Mouse (Mus musculus) MEL (cell line): ENCODE data around the gene Zfp280b. TPM values are rescaled to one million over a fixed set of nuclear protein-coding genes. Genes with fewer than 3 reads are reported as not detected.
A peak's percentile ranks its signal among the peaks of the same experiment; 100 is the strongest.

ENCODE experiments used
- DNase-seq: peaks from one replicate; pipeline ENCODE4 v3.0.0; 2011; ENCODE audit warnings: low read depth, low spot score
- H3K27ac ChIP-seq: 2 replicates; pipeline ENCODE4 v1.5.1; 2012; ENCODE audit warnings: low read depth, mild to moderate bottlenecking, control low read depth, low read length, moderate library complexity; ENCODE audit not compliant: control insufficient read depth
- H3K27me3 ChIP-seq, 2 experiments: fragments of 150-350 bp in 1 of 2; sonication (generic) in 1 of 2; 2 replicates each; pipeline ENCODE4 v1.6.1; 2012; ENCODE audit warnings: low read length in 2 of 2, mild to moderate bottlenecking in 2 of 2, improper control_type of control experiment in 1 of 2, moderate library complexity in 1 of 2; ENCODE audit not compliant: insufficient read depth in 2 of 2, control insufficient read depth in 1 of 2
- H3K36me3 ChIP-seq, 2 experiments: 2 replicates each; pipeline ENCODE4 v1.6.1; 2012 to 2014; ENCODE audit warnings: low read length in 2 of 2, improper control_type of control experiment in 1 of 2, inconsistent platforms in 1 of 2, mild to moderate bottlenecking in 1 of 2; ENCODE audit not compliant: insufficient read depth in 2 of 2, control insufficient read depth in 1 of 2
- H3K4me1 ChIP-seq, 2 experiments: fragments of 150-350 bp in 1 of 2; sonication (generic) in 1 of 2; 2 replicates each; pipeline ENCODE4 v1.6.1; 2012; ENCODE audit warnings: low read length in 2 of 2, improper control_type of control experiment in 1 of 2, mild to moderate bottlenecking in 1 of 2; ENCODE audit not compliant: insufficient read depth in 2 of 2, control insufficient read depth in 1 of 2
- H3K4me3 ChIP-seq, 2 experiments: fragments of 150-350 bp in 1 of 2; sonication (generic) in 1 of 2; 2 replicates each; pipeline ENCODE4 v1.5.1; 2012; ENCODE audit warnings: low read depth in 2 of 2, low read length in 2 of 2, mild to moderate bottlenecking in 2 of 2, moderate library complexity in 2 of 2, control low read depth in 1 of 2, improper control_type of control experiment in 1 of 2; ENCODE audit not compliant: control insufficient read depth in 1 of 2, insufficient read depth in 1 of 2
- H3K79me2 ChIP-seq: 2 replicates; pipeline ENCODE4 v1.6.1; 2012; ENCODE audit warnings: mild to moderate bottlenecking, low read length, moderate library complexity; ENCODE audit not compliant: control insufficient read depth, poor library complexity, insufficient read depth
- H3K9ac ChIP-seq: 2 replicates; pipeline ENCODE4 v1.6.1; 2012; ENCODE audit warnings: low read depth, mild to moderate bottlenecking, control low read depth, low read length, moderate library complexity; ENCODE audit not compliant: control insufficient read depth, poor library complexity, severe bottlenecking
- H3K9me3 ChIP-seq: fragments of 150-350 bp; sonication (generic); replicated peaks from 2 replicates; pipeline ENCODE4 v1.6.1; 2012; ENCODE audit warnings: mild to moderate bottlenecking, low read length, improper control_type of control experiment, moderate library complexity; ENCODE audit not compliant: insufficient read depth
- CHD1 ChIP-seq: IDR thresholded peaks from 2 replicates; pipeline ENCODE4 v1.6.1; 2012; ENCODE audit warnings: low read depth, mild to moderate bottlenecking, inconsistent platforms, low read length, improper control_type of control experiment
- CHD2 ChIP-seq: IDR thresholded peaks from 2 replicates; pipeline ENCODE4 v1.6.1; 2011; ENCODE audit warnings: low read length, improper control_type of control experiment
- CTCF ChIP-seq, 3 experiments: IDR thresholded peaks in 2 of 3; conservative IDR thresholded peaks in 1 of 3; 2 replicates each; pipeline ENCODE4 v1.5.1; 2011 to 2012; ENCODE audit warnings: low read length in 3 of 3, low read depth in 2 of 3, mild to moderate bottlenecking in 2 of 3, improper control_type of control experiment in 1 of 3, inconsistent platforms in 1 of 3, mixed read lengths in 1 of 3, moderate library complexity in 1 of 3; ENCODE audit not compliant: control insufficient read depth in 1 of 3, insufficient read depth in 1 of 3, poor library complexity in 1 of 3, severe bottlenecking in 1 of 3
- E2F4 ChIP-seq: IDR thresholded peaks from 2 replicates; pipeline ENCODE4 v1.6.1; 2011; ENCODE audit warnings: low read depth, low read length, improper control_type of control experiment, borderline replicate concordance
- ELF1 ChIP-seq: IDR thresholded peaks from 2 replicates; pipeline ENCODE4 v1.6.1; 2014; ENCODE audit warnings: low read depth, mild to moderate bottlenecking, inconsistent platforms, low read length, improper control_type of control experiment, moderate library complexity
- EP300 ChIP-seq, 2 experiments: IDR thresholded peaks; 2 replicates each; pipeline ENCODE4 v1.6.1; 2011; ENCODE audit warnings: improper control_type of control experiment in 2 of 2, low read length in 2 of 2, low read depth in 1 of 2, mild to moderate bottlenecking in 1 of 2
- ETS1 ChIP-seq: IDR thresholded peaks from 2 replicates; pipeline ENCODE4 v1.6.1; 2012; ENCODE audit warnings: low read depth, mild to moderate bottlenecking, inconsistent platforms, low read length, improper control_type of control experiment, moderate library complexity
- GABPA ChIP-seq: IDR thresholded peaks from 2 replicates; pipeline ENCODE4 v1.6.1; 2012; ENCODE audit warnings: low read depth, mild to moderate bottlenecking, inconsistent platforms, low read length, improper control_type of control experiment, moderate library complexity
- GATA1 ChIP-seq: IDR thresholded peaks from 2 replicates; pipeline ENCODE4 v1.6.1; 2011; ENCODE audit warnings: low read depth, low read length, improper control_type of control experiment
- HCFC1 ChIP-seq: IDR thresholded peaks from 2 replicates; pipeline ENCODE4 v1.6.1; 2012; ENCODE audit warnings: low read depth, mild to moderate bottlenecking, inconsistent platforms, low read length, improper control_type of control experiment, moderate library complexity
- MAX ChIP-seq: IDR thresholded peaks from 2 replicates; pipeline ENCODE4 v1.6.1; 2011; ENCODE audit warnings: low read length, improper control_type of control experiment
- POLR2A ChIP-seq, 2 experiments: IDR thresholded peaks; 2 replicates each; pipeline ENCODE4 v1.6.1; 2011 to 2012; ENCODE audit warnings: low read length in 2 of 2, mild to moderate bottlenecking in 2 of 2, control low read depth in 1 of 2, improper control_type of control experiment in 1 of 2, low read depth in 1 of 2, moderate library complexity in 1 of 2; ENCODE audit not compliant: control insufficient read depth in 1 of 2, insufficient read depth in 1 of 2, poor library complexity in 1 of 2
- POLR2AphosphoS5 ChIP-seq: IDR thresholded peaks from 2 replicates; pipeline ENCODE4 v1.6.1; 2012; ENCODE audit warnings: low read depth, borderline replicate concordance, mild to moderate bottlenecking, inconsistent platforms, low read length, moderate library complexity, mixed read lengths
- RAD21 ChIP-seq: IDR thresholded peaks from 2 replicates; pipeline ENCODE4 v1.6.1; 2011; ENCODE audit warnings: mild to moderate bottlenecking, low read depth, low read length, improper control_type of control experiment
- RCOR1 ChIP-seq: IDR thresholded peaks from 2 replicates; pipeline ENCODE4 v1.6.1; 2012; ENCODE audit warnings: low read depth, mild to moderate bottlenecking, inconsistent platforms, low read length, improper control_type of control experiment
- SIN3A ChIP-seq: IDR thresholded peaks from 2 replicates; pipeline ENCODE4 v1.6.1; 2012; ENCODE audit warnings: low read length, improper control_type of control experiment, inconsistent platforms
- SMC3 ChIP-seq: IDR thresholded peaks from 2 replicates; pipeline ENCODE4 v1.6.1; 2011; ENCODE audit warnings: low read depth, low read length, improper control_type of control experiment
- TBP ChIP-seq: IDR thresholded peaks from 2 replicates; pipeline ENCODE4 v1.8.0; 2011; ENCODE audit warnings: low read depth, low read length, improper control_type of control experiment
- TCF12 ChIP-seq: IDR thresholded peaks from 2 replicates; pipeline ENCODE4 v1.6.1; 2014; ENCODE audit warnings: low read depth, mild to moderate bottlenecking, inconsistent platforms, low read length, improper control_type of control experiment, moderate library complexity
- USF1 ChIP-seq: IDR thresholded peaks from 2 replicates; pipeline ENCODE4 v1.6.1; 2014; ENCODE audit warnings: low read depth, mild to moderate bottlenecking, inconsistent platforms, low read length, improper control_type of control experiment, moderate library complexity
- ZKSCAN1 ChIP-seq: IDR thresholded peaks from 2 replicates; pipeline ENCODE4 v1.6.1; 2012; ENCODE audit warnings: low read depth, mild to moderate bottlenecking, inconsistent platforms, low read length, improper control_type of control experiment, moderate library complexity
- ZMIZ1 ChIP-seq: IDR thresholded peaks from 2 replicates; pipeline ENCODE4 v1.6.1; 2012; ENCODE audit warnings: low read depth, mild to moderate bottlenecking, inconsistent platforms, low read length, improper control_type of control experiment, moderate library complexity
- ZNF384 ChIP-seq: IDR thresholded peaks from 2 replicates; pipeline ENCODE4 v1.6.1; 2012; ENCODE audit warnings: low read depth, mild to moderate bottlenecking, inconsistent platforms, low read length, improper control_type of control experiment
- polyA plus RNA-seq, 2 experiments: library from polyadenylated mRNA; stranded (reverse) in 1 of 2; unstranded in 1 of 2; fragments of >175 nt in 1 of 2; fragments of >200 nt in 1 of 2; gene quantifications; 2 replicates each; pipeline versions ENCODE4 v1.2.1 to v1.2.4; 2012; ENCODE audit warnings: low replicate concordance in 2 of 2, low read depth in 1 of 2; ENCODE audit not compliant: insufficient read length in 2 of 2, insufficient read depth in 1 of 2, missing spikeins in 1 of 2
- total RNA-seq: library from RNA; depleted of rRNA; stranded (reverse); fragments of 300-350 nt; gene quantifications from 2 replicates; pipeline ENCODE4 v1.2.3, GENCODE M21; 2012

The Zfp280b gene
- total and polyA plus RNA-seq, 3 experiments: 7.9 to 18.6 TPM; not detected in 1

DNA sequence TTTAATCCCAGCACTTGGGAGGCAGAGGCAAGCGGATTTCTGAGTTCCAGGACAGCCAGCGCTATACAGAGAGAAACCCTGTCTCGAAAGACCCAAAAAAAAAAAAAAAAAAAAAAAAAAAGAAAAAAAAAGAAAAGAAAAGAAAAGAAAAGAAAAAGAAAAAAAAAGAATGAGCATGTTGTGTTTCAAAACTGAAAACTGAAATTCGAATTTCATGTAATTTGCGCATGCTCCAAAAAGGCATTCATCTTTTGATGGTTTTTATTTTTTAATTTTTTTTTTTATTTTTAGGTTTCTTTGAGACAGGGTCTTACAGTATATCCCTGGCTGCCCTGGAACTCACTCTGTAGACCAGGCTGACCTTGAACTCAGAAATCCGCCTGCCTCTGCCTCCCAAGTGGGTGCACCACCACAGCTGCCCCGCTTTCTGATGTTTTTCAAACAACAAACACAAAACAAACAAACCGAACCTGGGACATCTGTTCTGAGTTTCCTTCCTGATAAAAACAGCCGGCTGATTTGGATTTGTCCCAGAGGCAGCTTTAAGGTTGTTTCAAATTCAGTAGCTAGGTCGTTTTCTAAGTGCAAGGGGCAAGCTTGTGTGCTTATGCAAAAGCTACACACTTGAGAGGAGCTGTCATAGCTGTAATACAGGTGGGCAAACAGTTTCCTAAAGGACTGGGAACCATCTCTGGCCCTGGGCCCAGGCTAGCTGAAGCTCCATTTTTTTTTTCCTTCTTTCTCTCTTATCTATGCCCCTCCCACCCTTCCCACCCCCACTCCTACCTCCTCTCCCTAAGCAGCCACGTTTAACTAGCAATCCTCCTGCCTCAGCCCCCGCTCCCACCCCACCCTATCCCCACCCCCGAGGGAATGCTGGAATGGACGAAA is 694 bp upstream of the Zfp280b start:
- H3K27ac ChIP-seq: peak overlapping the region; percentile 2; the same call in 1 of the 2 replicates
- no peaks in the 10 kb centered on the region for H3K27me3 ChIP-seq
- H3K9me3 ChIP-seq: no peaks in the 10 kb centered on the region
- H3K4me3 ChIP-seq: peak overlapping the region; percentile 30 to 64
- peaks cover under 1 to 10% of the 10 kb centered on the region in 2 experiments for H3K4me1 ChIP-seq
- H3K36me3 ChIP-seq: peaks cover 2 to 18% of the 10 kb centered on the region in 2 experiments; a peak in 3 of 4 replicates
- peaks cover 28% of the 10 kb centered on the region for H3K79me2 ChIP-seq
- DNase-seq: no peak
- H3K9ac ChIP-seq: peak overlapping the region; percentile 53
- peak; percentile 48; the same call in 1 of the 2 replicates for TF ChIP-seq ETS1
- TF ChIP-seq ZNF384: peak; percentile 88
- peak; percentile 53; the same call in 1 of the 2 replicates for TF ChIP-seq SIN3A
- TF ChIP-seq TBP: no peak
- 0 out of 2 replicates have a peak, but pooled peaks have one; percentile 7 for TF ChIP-seq TCF12
- TF ChIP-seq RAD21: no peak
- peak; percentile 45; the same call in 1 of the 2 replicates for TF ChIP-seq GATA1
- TF ChIP-seq HCFC1: 0 out of 2 replicates have a peak, but pooled peaks have one; percentile 13

DNA sequence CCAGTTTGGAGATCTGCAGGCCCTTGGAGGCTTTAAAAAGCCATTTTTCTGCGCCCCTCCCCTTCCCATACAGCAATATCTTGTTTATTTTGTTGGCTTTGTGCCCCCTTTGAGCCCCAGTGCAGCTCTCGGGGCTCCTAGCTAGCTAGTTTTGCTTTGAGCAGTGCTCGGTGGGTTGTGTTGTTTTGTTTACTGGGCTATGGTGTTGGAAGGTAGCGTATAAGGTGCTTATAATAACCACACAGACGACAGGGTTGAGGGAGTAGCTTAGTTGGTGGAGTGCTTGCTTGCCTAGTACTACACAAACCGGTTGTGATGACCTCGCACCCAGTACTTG is 637 bp downstream of the Zfp280b start:
- peaks cover 31% of the 10 kb centered on the region for H3K79me2 ChIP-seq
- H3K27ac ChIP-seq: peak overlapping the region; percentile 15; the same call in 1 of the 2 replicates
- no peak for DNase-seq
- H3K9me3 ChIP-seq: no peaks in the 10 kb centered on the region
- no peaks in the 10 kb centered on the region for H3K27me3 ChIP-seq
- peaks cover 4 to 10% of the 10 kb centered on the region in 2 experiments for H3K4me1 ChIP-seq
- peak overlapping the region; percentile 75 for H3K9ac ChIP-seq
- H3K4me3 ChIP-seq: peak overlapping the region; percentile 84 to 87
- TF ChIP-seq MAX: no peak
- no peak for TF ChIP-seq CHD1
- no peak for TF ChIP-seq SMC3
- TF ChIP-seq TBP: no peak
- no peak for TF ChIP-seq POLR2AphosphoS5
- no peak for TF ChIP-seq CHD2
- TF ChIP-seq E2F4: no peak
- TF ChIP-seq RCOR1: no peak
- no peak for TF ChIP-seq POLR2A (IDR thresholded peaks at IDR 0.05; ENCODE audit: control insufficient read depth in 1 of 2, insufficient read depth in 1 of 2, low read depth in 1 of 2, low read length in 2 of 2, poor library complexity in 1 of 2)
- TF ChIP-seq ELF1: no peak
- TF ChIP-seq ZKSCAN1: no peak
- TF ChIP-seq ETS1: no peak
- no peak for TF ChIP-seq CTCF (IDR thresholded peaks at IDR 0.05 in 2 of 3, conservative IDR thresholded peaks at IDR 0.05 in 1 of 3; ENCODE audit: control insufficient read depth in 1 of 3, insufficient read depth in 1 of 3, low read depth in 2 of 3, low read length in 3 of 3, poor library complexity in 1 of 3, severe bottlenecking in 1 of 3)
- TF ChIP-seq ZMIZ1: no peak
- no peak for TF ChIP-seq GABPA
- TF ChIP-seq USF1: no peak
- TF ChIP-seq EP300 (IDR thresholded peaks at IDR 0.05; ENCODE audit: low read depth in 1 of 2, low read length in 2 of 2): no peak
- TF ChIP-seq TCF12: no peak
- peaks cover 4 to 22% of the 10 kb centered on the region in 2 experiments for H3K36me3 ChIP-seq
